Mouse (Mus musculus) liver, embryonic 14.5 days (tissue): ENCODE results near the gene Cdh23.

Experiments used
- CTCF ChIP-seq: IDR thresholded peaks from 2 replicates; pipeline ENCODE4 v1.5.1; 2016; ENCODE audit warnings: antibody characterized with exemption, low read depth, control low read depth
- EP300 ChIP-seq: IDR thresholded peaks from 2 replicates; pipeline ENCODE4 v1.6.1; 2016; ENCODE audit warnings: antibody characterized with exemption, low read depth

DNA sequence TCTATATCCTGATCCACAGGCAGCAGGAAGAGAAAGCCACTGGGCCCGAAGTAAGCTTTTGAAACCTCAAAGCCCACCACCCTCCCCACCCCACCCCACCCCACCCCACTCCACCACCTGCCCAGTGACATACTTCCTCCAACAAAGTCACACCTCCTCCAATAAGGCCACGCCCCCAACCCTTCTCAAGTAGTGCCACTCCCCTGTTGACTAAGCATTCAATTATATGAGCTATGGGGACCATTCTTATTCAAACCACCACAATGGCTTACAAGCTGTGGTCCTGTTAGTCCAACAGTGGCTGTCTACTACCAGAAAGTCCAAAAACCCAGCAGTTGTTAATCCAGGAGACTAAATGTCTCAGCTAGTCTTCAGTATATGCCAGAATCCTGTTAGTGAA is 22.2 kb upstream of the Cdh23 start:
- TF ChIP-seq CTCF, result no peak
- no peak for TF ChIP-seq EP300
